Mouse (Mus musculus) embryo, embryonic 9.5 days (tissue): ENCODE data around the gene Asna1.

ENCODE experiments used
- DNase-seq: peaks from one replicate; pipeline ENCODE4 v3.0.0-alpha.2; 2017; ENCODE audit errors: extremely low spot score

The Asna1 gene

GRCm38 (mm10) chr8:84975434-84975833 is 49.6 kb downstream of the Asna1 start:
- peak; percentile 66 for DNase-seq

GRCm38 (mm10) chr8:84974543-84975142 is 50.4 kb downstream of the Asna1 start:
- DNase-seq = no peak

DNA sequence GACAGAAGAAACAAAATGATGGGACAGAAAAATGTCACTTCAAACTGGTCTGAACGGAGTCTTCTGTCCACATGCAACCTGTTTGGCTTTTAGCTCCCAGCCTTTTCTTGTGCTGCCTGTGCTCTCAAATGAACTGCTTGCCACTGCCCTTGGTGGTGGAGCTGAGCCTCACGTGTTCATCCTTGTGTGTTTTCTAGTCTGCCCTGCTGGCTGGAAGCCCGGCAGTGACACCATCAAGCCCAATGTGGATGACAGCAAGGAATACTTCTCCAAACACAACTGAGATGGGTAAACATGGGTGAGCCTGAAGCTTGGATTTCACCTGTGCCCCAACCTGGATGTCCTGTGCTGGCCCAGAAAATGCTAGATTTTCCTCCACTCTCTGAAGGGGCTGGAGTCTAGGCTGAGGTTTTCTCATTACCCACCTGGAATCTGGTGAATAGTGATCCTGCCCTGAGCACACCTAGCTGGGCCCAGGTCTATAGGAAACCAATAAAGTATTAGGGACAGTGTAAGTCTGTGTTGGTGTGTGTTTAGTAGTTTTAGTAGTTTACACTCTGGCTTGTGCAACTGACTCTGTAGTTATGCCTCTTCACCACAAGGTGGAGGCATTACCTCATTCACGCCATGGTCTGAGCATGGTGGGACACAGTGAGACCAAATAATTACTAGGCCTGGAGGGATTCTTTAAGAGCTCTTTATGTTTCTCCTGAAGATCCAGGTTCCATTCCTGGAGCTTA is 51.1 kb downstream of the Asna1 start:
- peak; percentile 60 for DNase-seq

DNA sequence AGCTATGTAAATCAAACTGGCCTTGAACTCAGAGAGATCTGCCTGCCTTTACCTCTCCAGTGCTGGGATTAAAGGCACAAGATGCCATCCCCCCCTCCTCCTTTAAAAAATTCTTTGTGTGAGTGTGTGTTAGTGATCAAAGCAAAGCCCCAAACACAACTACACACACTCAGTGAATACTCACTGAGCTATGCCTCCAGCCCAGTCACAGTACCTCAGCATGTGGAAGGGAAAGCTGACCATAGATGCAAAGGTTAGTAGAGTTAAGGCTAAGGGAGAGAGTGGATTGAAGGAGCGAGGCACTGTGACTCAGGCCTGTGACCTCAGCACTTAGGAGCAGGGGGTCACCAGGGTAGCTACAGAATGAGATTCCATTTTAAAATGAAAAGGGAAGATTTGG is 52.0 kb downstream of the Asna1 start:
- no peak for DNase-seq

- DNase-seq = no peak
These were observed 54.2 kb downstream of the Asna1 start for GRCm38 (mm10) chr8:84970913-84971312.

GRCm38 (mm10) chr8:84970135-84970790 is 54.8 kb downstream of the Asna1 start:
- DNase-seq = no peak

DNA sequence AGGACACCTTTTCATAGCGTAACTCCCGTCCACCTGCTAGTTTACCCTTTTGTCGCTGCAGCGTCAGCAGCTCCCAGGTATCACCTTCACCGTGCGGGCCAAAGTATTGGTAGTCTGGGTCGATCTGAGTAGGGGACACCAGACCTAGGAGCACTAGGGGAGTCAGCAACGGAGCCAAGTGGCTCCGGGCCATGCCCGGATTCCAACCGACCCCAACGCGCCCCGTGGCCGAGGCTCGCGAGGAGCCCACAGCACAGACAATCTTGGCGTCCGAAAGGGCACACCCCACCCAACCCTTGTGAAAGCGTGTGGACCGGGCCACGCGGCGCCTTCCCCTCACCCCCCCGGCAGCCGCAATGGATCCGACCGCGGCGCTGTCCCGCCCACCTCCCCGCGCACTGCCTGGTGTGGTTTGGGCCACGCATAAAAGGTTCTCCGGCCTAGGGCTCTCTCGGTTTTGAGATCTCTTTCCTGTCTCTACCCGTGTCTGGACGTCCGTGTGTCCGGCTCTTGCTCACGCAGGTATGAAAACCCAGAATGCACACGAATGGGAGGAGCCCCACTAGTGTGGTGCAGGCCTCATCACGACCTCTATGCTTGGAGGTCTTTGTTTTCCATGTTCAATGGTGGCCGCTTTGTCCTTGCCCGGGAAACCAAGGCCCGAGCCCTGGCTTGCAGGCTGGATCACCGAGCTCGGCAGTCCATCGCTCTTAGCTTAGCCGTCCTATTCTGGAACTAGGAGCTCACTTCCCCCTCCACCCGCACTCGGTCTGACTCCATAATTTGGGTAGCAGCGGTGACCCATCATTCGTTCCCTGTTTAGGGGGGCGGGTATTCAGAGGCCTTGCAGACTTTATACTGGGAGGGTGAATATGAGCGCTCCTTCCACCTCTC is 55.6 kb downstream of the Asna1 start, which contains the start of the genes Gm49661, Prdx2 and Rnaseh2a:
Gene Gm49661 (minus strand): TSS at position 193 of the 894 bp plus-strand sequence.
Gene Prdx2 (plus strand): TSS at position 347 of the 894 bp plus-strand sequence.
Gene Rnaseh2a (minus strand): TSS at position 527 of the 894 bp plus-strand sequence.
- peak; percentile 90 for DNase-seq

- no peak for DNase-seq
These were observed 56.4 kb downstream of the Asna1 start for GRCm38 (mm10) chr8:84968650-84969049.
